Mouse (Mus musculus): ENCODE data around the gene Ybx3. TPM values are rescaled to one million over a fixed set of nuclear protein-coding genes. Genes with fewer than 3 reads are reported as not detected.

Gene Ybx3
- total and polyA plus RNA-seq, 2 experiments: 16.8 to 18.3 TPM

DNA sequence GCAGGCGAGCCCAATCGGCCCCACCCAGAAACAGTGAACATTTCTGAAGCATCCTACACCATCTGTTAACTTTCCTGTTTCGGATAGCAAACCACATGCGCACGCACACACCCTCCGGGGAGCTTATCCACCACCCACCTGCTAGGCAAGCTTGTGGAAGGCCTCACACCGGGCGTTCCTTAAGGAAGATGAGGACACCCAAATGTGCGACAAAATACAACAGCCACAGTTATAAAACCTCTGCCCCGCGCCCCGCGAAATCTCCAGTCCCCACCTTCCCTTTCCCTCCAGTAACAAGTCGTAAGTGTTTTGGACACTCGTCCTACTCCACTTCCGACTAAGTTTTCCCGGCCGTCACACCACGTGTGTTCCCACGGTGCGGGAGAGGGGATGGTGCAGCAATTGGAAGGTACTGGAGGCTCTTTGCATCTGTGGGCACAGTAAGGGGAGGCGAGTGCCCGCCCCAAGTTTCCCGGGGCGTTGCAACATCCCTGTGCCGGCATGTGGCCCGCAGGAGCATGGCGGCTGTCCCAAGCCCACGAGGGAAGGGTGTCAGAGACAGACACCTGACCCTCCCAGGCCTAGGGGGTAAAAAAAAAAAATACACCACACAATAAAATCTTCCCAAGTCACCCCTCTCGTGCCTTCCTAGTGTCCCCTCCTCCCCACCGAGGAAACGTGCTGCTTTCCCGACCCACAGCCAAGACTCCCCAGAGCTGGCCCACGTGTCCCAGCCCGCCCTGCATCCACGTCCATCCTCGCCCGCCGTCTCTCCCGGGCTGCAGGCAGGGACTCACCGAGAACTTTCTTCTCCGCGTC is 846 bp downstream of the Ybx3 start:
- WGBS: 5% methylated on average over 43 of the region's 43 CpGs
- H3K27me3 ChIP-seq (ENCODE audit: control insufficient read depth, insufficient read depth, low read length): no peaks in the 10 kb centered on the region
- peak overlapping the region; percentile 99 for H3K9ac ChIP-seq (ENCODE audit: low read depth, low read length)
- peaks cover 6% of the 10 kb centered on the region for H3K4me1 ChIP-seq (ENCODE audit: control insufficient read depth, insufficient read depth, low read length)
- DNase-seq (ENCODE audit: extremely low read depth, low read depth, low spot score): peak; percentile 31
- H3K27ac ChIP-seq (replicated peaks; ENCODE audit: insufficient read depth, low read depth, low read length): no peak overlapping the region
- TF ChIP-seq POLR2A (IDR thresholded peaks at IDR 0.05; ENCODE audit: extremely low read depth, insufficient read depth, low read length) (no peak), CTCF (IDR thresholded peaks at IDR 0.05; ENCODE audit: low read depth, low read length) (no peak)
- H3K4me3 ChIP-seq (ENCODE audit: insufficient read depth, low read depth, low read length): peak overlapping the region; percentile 86
- H3K36me3 ChIP-seq (ENCODE audit: control insufficient read depth, insufficient read depth, low read length): no peaks in the 10 kb centered on the region
- peaks cover 8% of the 10 kb centered on the region for H3K79me2 ChIP-seq (ENCODE audit: control insufficient read depth, insufficient read depth, low read length)

DNA sequence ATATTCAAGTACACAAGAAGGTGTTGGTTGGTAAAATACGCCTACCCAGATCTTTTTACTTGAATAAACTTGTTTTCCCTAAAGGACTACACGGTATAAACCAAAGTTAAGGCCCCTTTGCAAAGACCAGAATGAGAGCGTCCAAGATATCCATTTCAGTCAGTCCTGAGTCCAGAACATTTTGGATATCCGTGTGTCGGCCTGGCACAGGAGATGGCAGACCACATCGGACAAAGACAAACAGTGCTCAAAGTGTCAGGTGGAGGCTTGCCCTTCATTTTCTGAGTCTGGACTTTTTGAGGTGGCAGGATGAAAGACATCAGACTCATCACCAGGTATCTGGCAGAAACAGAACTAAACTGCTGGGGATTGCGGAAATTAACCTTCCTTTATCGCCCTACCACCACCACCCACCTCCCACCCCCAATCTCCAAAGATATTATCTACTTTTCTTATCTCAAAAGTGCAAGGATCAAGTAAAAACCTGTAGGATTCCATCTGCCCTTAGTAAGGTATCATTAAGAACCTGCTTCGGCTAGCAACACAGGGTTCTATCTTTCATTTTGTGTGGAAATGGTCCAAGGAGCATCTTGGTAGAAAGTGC is 1.8 kb downstream of the Ybx3 start:
- H3K27me3 ChIP-seq (ENCODE audit: control insufficient read depth, insufficient read depth, low read length): no peaks in the 10 kb centered on the region
- no peak for DNase-seq (ENCODE audit: extremely low read depth, low read depth, low spot score)
- TF ChIP-seq POLR2A (IDR thresholded peaks at IDR 0.05; ENCODE audit: extremely low read depth, insufficient read depth, low read length) (no peak), CTCF (IDR thresholded peaks at IDR 0.05; ENCODE audit: low read depth, low read length) (no peak)
- H3K36me3 ChIP-seq (ENCODE audit: control insufficient read depth, insufficient read depth, low read length): no peaks in the 10 kb centered on the region
- H3K9ac ChIP-seq (ENCODE audit: low read depth, low read length): no peak overlapping the region
- no peak overlapping the region for H3K4me3 ChIP-seq (ENCODE audit: insufficient read depth, low read depth, low read length)
- 78% methylated on average over 9 of the region's 9 CpGs for WGBS
- H3K27ac ChIP-seq (replicated peaks; ENCODE audit: insufficient read depth, low read depth, low read length): no peak overlapping the region
- H3K79me2 ChIP-seq (ENCODE audit: control insufficient read depth, insufficient read depth, low read length): peaks cover 8% of the 10 kb centered on the region
- peaks cover 6% of the 10 kb centered on the region for H3K4me1 ChIP-seq (ENCODE audit: control insufficient read depth, insufficient read depth, low read length)

GRCm38 (mm10) chr6:131385469-131385868 is 2.8 kb downstream of the Ybx3 start:
- Histone ChIP-seq H3K9ac (ENCODE audit: low read depth, low read length) (no peak overlapping the region), H3K36me3 (ENCODE audit: control insufficient read depth, insufficient read depth, low read length) (peaks cover 2% of the 10 kb centered on the region; the same call in 1 of the 2 replicates), H3K4me3 (ENCODE audit: insufficient read depth, low read depth, low read length) (no peak overlapping the region), H3K27me3 (ENCODE audit: control insufficient read depth, insufficient read depth, low read length) (no peaks in the 10 kb centered on the region), H3K27ac (replicated peaks; ENCODE audit: insufficient read depth, low read depth, low read length) (no peak overlapping the region), H3K79me2 (ENCODE audit: control insufficient read depth, insufficient read depth, low read length) (peaks cover 8% of the 10 kb centered on the region), H3K4me1 (ENCODE audit: control insufficient read depth, insufficient read depth, low read length) (peaks cover 6% of the 10 kb centered on the region)
- 86% methylated on average over 1 of the region's 1 CpGs for WGBS
- TF ChIP-seq POLR2A (IDR thresholded peaks at IDR 0.05; ENCODE audit: extremely low read depth, insufficient read depth, low read length) (no peak), CTCF (IDR thresholded peaks at IDR 0.05; ENCODE audit: low read depth, low read length) (no peak)
- DNase-seq (ENCODE audit: extremely low read depth, low read depth, low spot score): no peak

DNA sequence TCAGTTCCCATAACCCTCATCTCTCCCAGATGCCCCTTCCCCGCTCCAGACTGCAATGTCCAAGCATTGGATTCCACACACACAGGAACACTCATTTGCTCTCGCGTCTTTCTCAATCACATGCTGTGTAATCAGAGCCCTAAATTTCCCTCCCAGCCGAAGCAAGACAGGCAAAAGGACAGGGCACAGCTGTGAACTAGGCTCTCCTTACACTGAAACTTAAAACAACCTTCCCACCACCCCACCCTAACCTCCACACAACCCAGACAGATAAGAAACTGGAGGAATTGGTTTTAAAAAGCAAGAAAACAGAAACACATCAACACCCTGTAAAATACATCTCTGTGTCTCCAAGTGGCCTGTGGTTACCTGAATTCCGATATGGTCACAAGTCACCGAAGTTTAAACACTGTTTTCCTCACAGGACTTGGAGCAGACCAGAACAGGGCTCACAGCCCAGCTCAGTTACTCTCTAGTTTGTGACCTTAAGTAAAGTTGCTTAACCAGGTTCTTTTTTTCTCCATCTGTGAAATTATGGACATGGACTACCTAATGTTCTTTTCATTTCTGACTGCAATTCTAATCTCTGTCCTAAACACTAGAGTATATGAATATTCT is 4.5 kb downstream of the Ybx3 start:
- 28% methylated on average over 6 of the region's 6 CpGs for WGBS

DNA sequence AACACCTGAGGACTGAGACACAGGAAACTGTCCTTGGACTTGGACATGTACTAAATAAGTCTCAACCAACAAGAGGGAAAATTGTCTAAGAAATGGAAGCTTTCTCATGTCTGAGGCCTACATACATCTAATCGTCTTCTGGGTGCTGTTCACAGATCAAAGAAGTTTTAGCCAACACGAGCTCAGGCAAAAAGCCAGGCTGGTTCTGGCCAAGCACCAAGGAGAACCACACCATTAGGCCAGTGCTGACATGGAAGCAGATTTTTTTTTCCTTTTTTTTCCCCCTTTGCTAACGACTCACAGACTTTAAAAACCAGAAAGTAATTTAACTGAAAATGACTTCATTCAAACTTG is 5.3 kb downstream of the Ybx3 start:
- Histone ChIP-seq H3K36me3 (ENCODE audit: control insufficient read depth, insufficient read depth, low read length) (peaks cover 15% of the 10 kb centered on the region), H3K27me3 (ENCODE audit: control insufficient read depth, insufficient read depth, low read length) (no peaks in the 10 kb centered on the region), H3K27ac (replicated peaks; ENCODE audit: insufficient read depth, low read depth, low read length) (no peak overlapping the region), H3K79me2 (ENCODE audit: control insufficient read depth, insufficient read depth, low read length) (peaks cover 6% of the 10 kb centered on the region), H3K9ac (ENCODE audit: low read depth, low read length) (no peak overlapping the region), H3K4me1 (ENCODE audit: control insufficient read depth, insufficient read depth, low read length) (peaks cover 6% of the 10 kb centered on the region), H3K4me3 (ENCODE audit: insufficient read depth, low read depth, low read length) (no peak overlapping the region)
- 35% methylated on average over 3 of the region's 3 CpGs for WGBS
- TF ChIP-seq POLR2A (IDR thresholded peaks at IDR 0.05; ENCODE audit: extremely low read depth, insufficient read depth, low read length): no peak
- no peak for TF ChIP-seq CTCF (IDR thresholded peaks at IDR 0.05; ENCODE audit: low read depth, low read length)
- DNase-seq (ENCODE audit: extremely low read depth, low read depth, low spot score): peak; percentile 20

More for the DNA sequence above, 4.5 kb downstream of the Ybx3 start:
- Histone ChIP-seq H3K36me3 (ENCODE audit: control insufficient read depth, insufficient read depth, low read length) (peaks cover 15% of the 10 kb centered on the region), H3K27ac (replicated peaks; ENCODE audit: insufficient read depth, low read depth, low read length) (no peak overlapping the region), H3K4me1 (ENCODE audit: control insufficient read depth, insufficient read depth, low read length) (peaks cover 6% of the 10 kb centered on the region), H3K9ac (ENCODE audit: low read depth, low read length) (no peak overlapping the region), H3K79me2 (ENCODE audit: control insufficient read depth, insufficient read depth, low read length) (peaks cover 8% of the 10 kb centered on the region), H3K27me3 (ENCODE audit: control insufficient read depth, insufficient read depth, low read length) (no peaks in the 10 kb centered on the region), H3K4me3 (ENCODE audit: insufficient read depth, low read depth, low read length) (no peak overlapping the region)
- TF ChIP-seq CTCF (IDR thresholded peaks at IDR 0.05; ENCODE audit: low read depth, low read length): no peak
- TF ChIP-seq POLR2A (IDR thresholded peaks at IDR 0.05; ENCODE audit: extremely low read depth, insufficient read depth, low read length): no peak
- DNase-seq (ENCODE audit: extremely low read depth, low read depth, low spot score): peak; percentile 66

Data from liver, adult 2 months (tissue).